Mouse (Mus musculus) retina, postnatal 7 days (tissue): ENCODE data around the gene Tnnt3.

Experiments used
- DNase-seq: peaks from one replicate; pipeline ENCODE4 v3.0.0-alpha.2; 2012; ENCODE audit warnings: low read depth, low spot score

Tnnt3 gene

GRCm38 (mm10) chr7:142564955-142565643 is 66.5 kb downstream of the Tnnt3 start:
- no peak for DNase-seq
